Mouse (Mus musculus) intestine, embryonic 15.5 days (tissue): ENCODE measurements around the gene Ms4a6b. TPM values are rescaled to one million over a fixed set of nuclear protein-coding genes. Genes with fewer than 3 reads are reported as not detected.
"Not testable (repeated sequence)": the region's sequence is repeated elsewhere in the genome, so short reads cannot be mapped to it uniquely, and the experiment has no call there.

Source experiments
- ATAC-seq: fragments of 200-750 bp; cut with Nextera tagmentation; 2 replicates; pipeline ENCODE4 v1.8.0; 2017; ENCODE audit warnings: moderate TSS enrichment, moderate library complexity
- H3K27ac ChIP-seq: fragments of 300-500 bp; sonication (generic); 2 replicates; pipeline ENCODE4 v1.5.1; 2015; ENCODE audit warnings: mild to moderate bottlenecking, inconsistent platforms
- H3K27me3 ChIP-seq: fragments of 300-500 bp; sonication (generic); replicated peaks from 2 replicates; pipeline ENCODE4 v1.6.1; 2015; ENCODE audit warnings: inconsistent platforms
- H3K36me3 ChIP-seq: fragments of 300-500 bp; sonication (generic); 2 replicates; pipeline ENCODE4 v1.6.1; 2015; ENCODE audit warnings: inconsistent platforms
- H3K4me1 ChIP-seq: fragments of 300-500 bp; sonication (generic); replicated peaks from 2 replicates; pipeline ENCODE4 v1.6.1; 2015; ENCODE audit warnings: inconsistent platforms
- H3K4me2 ChIP-seq: fragments of 300-500 bp; sonication (generic); replicated peaks from 2 replicates; pipeline ENCODE4 v1.6.1; 2015; ENCODE audit warnings: mild to moderate bottlenecking, inconsistent platforms
- H3K4me3 ChIP-seq: fragments of 300-500 bp; sonication (generic); replicated peaks from 2 replicates; pipeline ENCODE4 v1.5.1; 2015; ENCODE audit warnings: inconsistent platforms
- H3K9ac ChIP-seq: fragments of 300-500 bp; sonication (generic); 2 replicates; pipeline ENCODE4 v1.6.1; 2015; ENCODE audit warnings: inconsistent platforms
- H3K9me3 ChIP-seq: fragments of 300-500 bp; sonication (generic); 2 replicates; pipeline ENCODE4 v1.6.1; 2016; ENCODE audit warnings: inconsistent platforms
- WGBS: fragments of 180-500 bp; shearing (Covaris S2); methylation state at CpG from one replicate; pipeline ENCODE4 v1.1.7; 2015; 5-methylcytosine and 5-hydroxymethylcytosine counted together
- polyA plus RNA-seq: library from polyadenylated mRNA; unstranded; fragments of >200 nt; fragmentation: Nextera tagmentation; extraction: Ambion mirVana; gene quantifications from 2 replicates; pipeline ENCODE4 v1.2.1, GENCODE M21; 2015

The Ms4a6b gene
- polyA plus RNA-seq, 1 experiment from 2014 or later = 8.4 TPM

- no peaks in the 10 kb centered on the region for H3K36me3 ChIP-seq
- H3K4me1 ChIP-seq = no peaks in the 10 kb centered on the region
- H3K27ac ChIP-seq = no peak overlapping the region
- ATAC-seq = no peak
- H3K4me3 ChIP-seq = no peak overlapping the region
- no peaks in the 10 kb centered on the region for H3K9me3 ChIP-seq
- WGBS = 83% methylated on average over 6 of the region's 6 CpGs
- no peak overlapping the region for H3K9ac ChIP-seq
- H3K27me3 ChIP-seq = no peaks in the 10 kb centered on the region
- no peak overlapping the region for H3K4me2 ChIP-seq
Observed at GRCm38 (mm10) chr19:11496361-11496760, 20.0 kb upstream of the Ms4a6b start.

GRCm38 (mm10) chr19:11497300-11497699, 19.0 kb upstream of the Ms4a6b start:
- not testable (repeated sequence) for H3K9ac ChIP-seq, H3K4me1 ChIP-seq, H3K4me2 ChIP-seq, H3K27ac ChIP-seq, H3K36me3 ChIP-seq, ATAC-seq, H3K27me3 ChIP-seq, H3K9me3 ChIP-seq, H3K4me3 ChIP-seq
- WGBS = 64% methylated on average over 1 of the region's 1 CpGs

- H3K9me3 ChIP-seq = no peaks in the 10 kb centered on the region
- H3K27ac ChIP-seq = no peak overlapping the region
- no peak for ATAC-seq
- no peak overlapping the region for H3K4me2 ChIP-seq
- no peak overlapping the region for H3K4me3 ChIP-seq
- no peaks in the 10 kb centered on the region for H3K27me3 ChIP-seq
- no peaks in the 10 kb centered on the region for H3K36me3 ChIP-seq
- WGBS = 92% methylated on average over 1 of the region's 1 CpGs
- H3K4me1 ChIP-seq = no peaks in the 10 kb centered on the region
- H3K9ac ChIP-seq = no peak overlapping the region
Observed at GRCm38 (mm10) chr19:11500796-11501195, 15.5 kb upstream of the Ms4a6b start.

GRCm38 (mm10) chr19:11501326-11501725, 15.0 kb upstream of the Ms4a6b start:
- Histone ChIP-seq H3K4me2 (no peak overlapping the region), H3K4me3 (no peak overlapping the region), H3K27me3 (no peaks in the 10 kb centered on the region), H3K9me3 (no peaks in the 10 kb centered on the region), H3K36me3 (no peaks in the 10 kb centered on the region), H3K9ac (no peak overlapping the region), H3K4me1 (no peaks in the 10 kb centered on the region), H3K27ac (no peak overlapping the region)
- 83% methylated on average over 4 of the region's 4 CpGs for WGBS
- no peak for ATAC-seq

- ATAC-seq = no peak
- WGBS = 75% methylated on average over 1 of the region's 1 CpGs
Observed at GRCm38 (mm10) chr19:11504857-11505256, 11.5 kb upstream of the Ms4a6b start.

GRCm38 (mm10) chr19:11513458-11513857, 2.9 kb upstream of the Ms4a6b start:
- Histone ChIP-seq H3K27ac (no peak overlapping the region), H3K4me1 (no peaks in the 10 kb centered on the region; the same call in 1 of the 2 replicates), H3K9ac (no peak overlapping the region), H3K4me2 (no peak overlapping the region), H3K9me3 (no peaks in the 10 kb centered on the region), H3K27me3 (no peaks in the 10 kb centered on the region), H3K36me3 (no peaks in the 10 kb centered on the region), H3K4me3 (no peak overlapping the region)
- WGBS = 55% methylated on average over 1 of the region's 1 CpGs
- no peak for ATAC-seq

More at GRCm38 (mm10) chr19:11504857-11505256, 11.5 kb upstream of the Ms4a6b start:
- Histone ChIP-seq H3K9me3 (no peaks in the 10 kb centered on the region), H3K27me3 (no peaks in the 10 kb centered on the region), H3K4me3 (no peak overlapping the region), H3K36me3 (no peaks in the 10 kb centered on the region), H3K27ac (no peak overlapping the region), H3K4me1 (no peaks in the 10 kb centered on the region), H3K4me2 (no peak overlapping the region), H3K9ac (no peak overlapping the region)

GRCm38 (mm10) chr19:11516845-11517244, 533 bp downstream of the Ms4a6b start:
- no peak overlapping the region for H3K4me2 ChIP-seq
- WGBS = 52% methylated on average over 4 of the region's 4 CpGs
- no peaks in the 10 kb centered on the region for H3K36me3 ChIP-seq
- no peak overlapping the region for H3K9ac ChIP-seq
- H3K27ac ChIP-seq = no peak overlapping the region
- no peaks in the 10 kb centered on the region for H3K4me1 ChIP-seq
- H3K9me3 ChIP-seq = no peaks in the 10 kb centered on the region
- H3K27me3 ChIP-seq = no peaks in the 10 kb centered on the region
- no peak overlapping the region for H3K4me3 ChIP-seq
- no peak for ATAC-seq

- not testable (repeated sequence) for ATAC-seq, H3K4me3 ChIP-seq, H3K9ac ChIP-seq, H3K36me3 ChIP-seq, H3K27ac ChIP-seq, H3K4me2 ChIP-seq, H3K27me3 ChIP-seq, H3K9me3 ChIP-seq, H3K4me1 ChIP-seq
- 46% methylated on average over 1 of the region's 1 CpGs for WGBS
Observed at GRCm38 (mm10) chr19:11517373-11517772, 1.1 kb downstream of the Ms4a6b start.

GRCm38 (mm10) chr19:11518356-11518755, 2.0 kb downstream of the Ms4a6b start:
- not testable (repeated sequence) for H3K27me3 ChIP-seq, H3K4me2 ChIP-seq, H3K9me3 ChIP-seq, H3K4me1 ChIP-seq, H3K27ac ChIP-seq, H3K4me3 ChIP-seq, H3K36me3 ChIP-seq, H3K9ac ChIP-seq, ATAC-seq
- 79% methylated on average over 2 of the region's 2 CpGs for WGBS

GRCm38 (mm10) chr19:11520146-11520545, 3.8 kb downstream of the Ms4a6b start:
- Histone ChIP-seq H3K36me3 (no peaks in the 10 kb centered on the region), H3K9ac (no peak overlapping the region), H3K9me3 (no peaks in the 10 kb centered on the region), H3K27me3 (no peaks in the 10 kb centered on the region), H3K4me1 (no peaks in the 10 kb centered on the region), H3K27ac (no peak overlapping the region), H3K4me3 (no peak overlapping the region), H3K4me2 (no peak overlapping the region)
- no peak for ATAC-seq
- 85% methylated on average over 3 of the region's 3 CpGs for WGBS

GRCm38 (mm10) chr19:11533421-11533820, 17.1 kb downstream of the Ms4a6b start:
- no peak overlapping the region for H3K9ac ChIP-seq
- ATAC-seq = no peak
- 92% methylated on average over 1 of the region's 1 CpGs for WGBS

GRCm38 (mm10) chr19:11533888-11534445, 17.7 kb downstream of the Ms4a6b start:
- no peak overlapping the region for H3K4me2 ChIP-seq
- no peak overlapping the region for H3K27ac ChIP-seq
- no peaks in the 10 kb centered on the region for H3K4me1 ChIP-seq
- H3K9ac ChIP-seq = no peak overlapping the region
- 33% methylated on average over 2 of the region's 2 CpGs for WGBS
- ATAC-seq = no peak
- no peaks in the 10 kb centered on the region for H3K9me3 ChIP-seq
- H3K4me3 ChIP-seq = no peak overlapping the region
- no peaks in the 10 kb centered on the region for H3K36me3 ChIP-seq
- no peaks in the 10 kb centered on the region for H3K27me3 ChIP-seq

More at GRCm38 (mm10) chr19:11533421-11533820, 17.1 kb downstream of the Ms4a6b start:
- no peak overlapping the region for H3K27ac ChIP-seq
- H3K27me3 ChIP-seq = no peaks in the 10 kb centered on the region
- no peak overlapping the region for H3K4me3 ChIP-seq
- H3K4me2 ChIP-seq = no peak overlapping the region
- H3K9me3 ChIP-seq = no peaks in the 10 kb centered on the region
- no peaks in the 10 kb centered on the region for H3K36me3 ChIP-seq
- H3K4me1 ChIP-seq = no peaks in the 10 kb centered on the region

- no peaks in the 10 kb centered on the region for H3K4me1 ChIP-seq
- WGBS = 11% methylated on average over 7 of the region's 7 CpGs
- H3K27ac ChIP-seq = no peak within 1 kb of the TSS
- no peaks in the 10 kb centered on the region for H3K9me3 ChIP-seq
- no peak within 1 kb of the TSS for H3K9ac ChIP-seq
- H3K36me3 ChIP-seq = no peaks in the 10 kb centered on the region
- no peaks in the 10 kb centered on the region for H3K27me3 ChIP-seq
- no peak for ATAC-seq
- H3K4me3 ChIP-seq = no peak within 1 kb of the TSS
- no peak within 1 kb of the TSS for H3K4me2 ChIP-seq
Observed at GRCm38 (mm10) chr19:11536593-11536992, 20.3 kb downstream of the Ms4a6b start, which contains the start of gene Ms4a4d. TSS of gene Ms4a4d (plus strand) at chr19:11536801.
